Mouse (Mus musculus) B cell, adult 67 days (primary cell): Measurements from ENCODE around the gene Rps6ka1. TPM values are rescaled to one million over a fixed set of nuclear protein-coding genes. Genes with fewer than 3 reads are reported as not detected.

Experiments used
- total RNA-seq, 2 experiments: library from RNA; stranded (reverse); gene quantifications; 4 replicates each; pipeline ENCODE4 v1.2.4; 2023

Rps6ka1 gene
- total RNA-seq = 10 to 100 TPM; 77.9 to 94.2 TPM

DNA sequence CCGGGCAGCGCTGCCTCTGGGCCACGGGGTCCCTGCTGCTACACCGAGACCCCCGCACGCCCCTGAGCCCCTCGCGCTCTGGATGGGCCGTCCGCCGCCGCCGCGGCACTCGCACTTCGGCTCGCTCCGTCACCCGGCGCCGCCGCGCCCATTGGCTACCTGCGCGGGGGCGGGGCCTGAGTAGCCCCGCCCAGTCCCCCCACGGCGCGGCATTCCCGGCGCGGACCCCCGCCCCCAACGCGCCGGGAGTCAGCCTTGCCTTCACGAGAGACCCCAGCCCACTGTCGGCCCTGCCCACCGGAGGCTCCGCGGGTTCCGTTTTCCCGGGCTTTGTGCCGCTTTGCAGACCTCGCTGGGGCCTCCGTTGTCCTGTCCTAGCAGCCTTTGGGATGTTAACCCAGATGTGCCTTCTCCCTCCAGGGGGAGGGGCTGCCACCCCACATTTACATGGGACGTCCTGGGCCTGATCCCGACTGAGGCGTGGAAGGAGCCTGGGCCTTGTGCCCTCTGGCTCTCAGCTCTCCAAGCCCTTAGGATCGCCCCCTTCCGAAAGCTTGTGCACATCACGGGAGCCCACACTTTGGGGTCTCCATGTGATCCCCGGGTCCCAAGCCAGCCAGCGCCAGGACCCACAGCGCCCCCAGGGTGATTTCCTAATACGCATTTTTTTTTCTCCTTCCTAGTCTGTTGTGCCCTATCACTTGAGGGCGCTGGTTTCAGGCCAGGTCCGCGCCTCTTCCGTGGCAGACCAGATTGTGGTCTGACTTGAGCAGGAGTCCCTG is at the start of gene Rps6ka1:
Rps6ka1 (minus strand) TSS at position 126 of the 782 bp plus-strand sequence.

Other genes starting within 250 kb of the Rps6ka1 start
- 100 to 1,000 TPM; 277 to 316 TPM for gene Zdhhc18, start 237.6 kb downstream of the Rps6ka1 start, total RNA-seq
- gene Pigv, start 215.2 kb downstream of the Rps6ka1 start, total RNA-seq = 10 to 100 TPM; 18.2 to 25.6 TPM
- gene Arid1a, start 131.0 kb downstream of the Rps6ka1 start, total RNA-seq = 100 to 1,000 TPM; 307 to 337 TPM
- 100 to 1,000 TPM; 263 to 276 TPM for gene Hmgn2, start 80.9 kb upstream of the Rps6ka1 start, total RNA-seq
- 10 to 100 TPM; 32.5 to 34.5 TPM for gene Dhdds, start 113.1 kb upstream of the Rps6ka1 start, total RNA-seq
- gene Lin28a, start 131.0 kb upstream of the Rps6ka1 start, total RNA-seq = not detected
- not detected for gene Zfp683, start 166.0 kb upstream of the Rps6ka1 start, total RNA-seq
- 10 to 100 TPM in 1 of 2 experiments, 1 to 10 TPM in 1; 8.5 to 18.7 TPM for gene Crybg2, start 173.0 kb upstream of the Rps6ka1 start, total RNA-seq
- 1,000 to 10,000 TPM; 1,727 to 1,891 TPM for gene Cd52, start 207.3 kb upstream of the Rps6ka1 start, total RNA-seq
- gene Ubxn11, start 214.8 kb upstream of the Rps6ka1 start, total RNA-seq = 10 to 100 TPM; 35.7 to 54.9 TPM
- gene Sh3bgrl3, start 241.0 kb upstream of the Rps6ka1 start, total RNA-seq = 100 to 1,000 TPM; 629 to 698 TPM